Mouse (Mus musculus) spleen, adult 2 months (tissue): ENCODE data around the gene Tmem88. TPM values are rescaled to one million over a fixed set of nuclear protein-coding genes. Genes with fewer than 3 reads are reported as not detected.

Experiments used
- DNase-seq, 2 experiments: peaks; one replicate each; pipeline versions ENCODE4 v3.0.0 to v3.0.0-alpha.2; 2012 to 2021; ENCODE audit warnings: low spot score in 2 of 2, low read depth in 1 of 2
- H3K27ac ChIP-seq: fragments of 200-500 bp; 2 replicates; pipeline ENCODE4 v1.5.1; 2012; ENCODE audit warnings: low read length, inconsistent platforms; ENCODE audit not compliant: insufficient read depth
- H3K27me3 ChIP-seq: fragments of 200-500 bp; 2 replicates; pipeline ENCODE4 v1.6.1; 2012; ENCODE audit warnings: mild to moderate bottlenecking, moderate library complexity, low read length, inconsistent platforms; ENCODE audit not compliant: control insufficient read depth, insufficient read depth
- H3K36me3 ChIP-seq: fragments of 200-500 bp; 2 replicates; pipeline ENCODE4 v1.6.1; 2012; ENCODE audit warnings: mild to moderate bottlenecking, low read length, inconsistent platforms; ENCODE audit not compliant: control insufficient read depth, insufficient read depth
- H3K4me1 ChIP-seq: fragments of 200-500 bp; 2 replicates; pipeline ENCODE4 v1.6.1; 2011; ENCODE audit warnings: inconsistent platforms; ENCODE audit not compliant: control insufficient read depth, insufficient read depth, insufficient read length
- H3K4me3 ChIP-seq: fragments of 200-500 bp; 2 replicates; pipeline ENCODE4 v1.5.1; 2011; ENCODE audit warnings: mild to moderate bottlenecking, inconsistent platforms; ENCODE audit not compliant: insufficient read depth, insufficient read length; ENCODE audit errors: extremely low read depth
- CTCF ChIP-seq: fragments of 200-500 bp; IDR thresholded peaks from 2 replicates; pipeline ENCODE4 v1.5.1; 2011; ENCODE audit warnings: mild to moderate bottlenecking, inconsistent platforms; ENCODE audit not compliant: insufficient read depth, insufficient read length, insufficient replicate concordance; ENCODE audit errors: extremely low read depth
- POLR2A ChIP-seq: fragments of 200-500 bp; IDR thresholded peaks from 2 replicates; pipeline ENCODE4 v1.6.1; 2011; ENCODE audit warnings: low read depth, low read length, inconsistent platforms
- WGBS: fragments of 180-500 bp; shearing (Covaris S2); methylation state at CpG from one replicate; pipeline ENCODE4 v1.1.7; 2018; 5-methylcytosine and 5-hydroxymethylcytosine counted together
- polyA plus RNA-seq: library from polyadenylated mRNA; depleted of rRNA; stranded (reverse); fragments of >200 nt; gene quantifications from 2 replicates; pipeline ENCODE4 v1.2.3, GENCODE M21; 2012

The Tmem88 gene
- polyA plus RNA-seq, 1 experiment = 14.3 TPM

DNA sequence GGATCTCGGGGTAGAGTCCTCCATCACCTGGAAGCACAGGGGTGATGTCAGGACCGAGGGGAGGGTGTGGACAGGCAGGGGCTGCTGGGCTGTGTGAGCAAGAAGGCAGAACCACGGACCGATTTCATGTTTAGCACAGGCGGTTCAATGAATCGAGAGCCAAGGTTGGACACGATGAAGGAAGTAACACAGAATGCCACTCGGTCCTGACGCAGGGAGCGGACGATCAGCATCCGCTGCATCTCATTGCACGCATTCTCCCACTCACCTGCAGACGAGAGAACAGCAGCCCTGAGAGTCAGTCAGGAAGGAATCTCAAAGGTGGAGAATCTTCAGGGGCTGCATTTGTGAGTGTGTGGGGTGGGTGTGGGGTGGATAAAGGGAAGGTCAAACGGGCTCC, 32.6 kb upstream of the Tmem88 start:
- TF ChIP-seq CTCF (no peak), POLR2A (no peak)
- Histone ChIP-seq H3K27ac (no peak overlapping the region), H3K36me3 (no peaks in the 10 kb centered on the region), H3K4me3 (no peak overlapping the region), H3K4me1 (no peaks in the 10 kb centered on the region), H3K27me3 (no peaks in the 10 kb centered on the region)
- 91% methylated on average over 15 of the region's 15 CpGs for WGBS
- no peak for DNase-seq

DNA sequence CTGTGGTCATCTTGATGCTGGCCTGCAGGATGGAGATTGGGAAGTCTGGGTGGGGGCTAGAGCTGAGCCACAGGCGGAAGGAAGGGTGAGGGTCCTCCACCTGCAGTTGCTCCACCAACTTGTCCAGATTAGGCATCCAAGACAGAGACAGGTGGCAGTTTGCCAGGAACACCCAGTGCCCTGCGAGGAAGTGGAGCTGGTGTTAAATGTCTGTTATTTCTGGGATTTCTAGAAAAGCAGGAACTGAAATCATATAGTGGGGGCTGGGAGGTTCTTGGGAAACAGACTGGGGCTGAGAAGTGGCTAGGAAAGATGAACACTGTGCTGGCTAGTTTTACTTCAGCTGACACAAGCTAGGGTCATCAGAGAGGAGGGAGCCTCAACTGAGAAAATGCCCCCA, 31.3 kb upstream of the Tmem88 start:
- no peaks in the 10 kb centered on the region for H3K4me1 ChIP-seq
- H3K27ac ChIP-seq = 0 out of 2 replicates have a peak overlapping the region, but pooled peaks have one; percentile 21
- no peaks in the 10 kb centered on the region for H3K36me3 ChIP-seq
- no peaks in the 10 kb centered on the region for H3K27me3 ChIP-seq
- 38% methylated on average over 2 of the region's 2 CpGs for whole genome bisulfite sequencing
- TF ChIP-seq POLR2A = no peak
- no peak for TF ChIP-seq CTCF
- no peak for DNase-seq
- H3K4me3 ChIP-seq = no peak overlapping the region

DNA sequence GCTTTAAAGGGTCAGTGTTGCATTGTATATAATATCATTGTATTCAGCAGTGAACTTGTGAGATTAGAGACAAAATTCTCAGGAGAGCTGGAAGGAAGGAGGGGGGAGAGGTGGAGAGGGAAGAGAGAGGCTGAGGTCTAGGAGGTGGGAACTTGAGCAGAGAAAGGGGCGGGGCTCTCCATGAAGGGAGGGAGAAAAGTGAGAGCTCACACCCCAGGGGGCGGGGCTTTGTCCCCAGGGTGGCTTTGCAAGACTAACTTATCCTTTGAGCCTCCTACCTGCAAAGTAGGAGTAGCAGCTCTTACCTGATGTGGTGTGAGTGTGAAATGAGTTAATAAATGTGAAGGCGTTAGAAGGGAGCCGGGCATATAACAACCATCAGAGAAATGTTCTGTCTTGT, 30.7 kb upstream of the Tmem88 start:
- 38% methylated on average over 4 of the region's 4 CpGs for WGBS
- Histone ChIP-seq H3K4me3 (no peak overlapping the region), H3K27ac (no peak overlapping the region), H3K4me1 (no peaks in the 10 kb centered on the region), H3K36me3 (no peaks in the 10 kb centered on the region), H3K27me3 (no peaks in the 10 kb centered on the region)
- TF ChIP-seq CTCF (no peak), POLR2A (no peak)
- DNase-seq = no peak

DNA sequence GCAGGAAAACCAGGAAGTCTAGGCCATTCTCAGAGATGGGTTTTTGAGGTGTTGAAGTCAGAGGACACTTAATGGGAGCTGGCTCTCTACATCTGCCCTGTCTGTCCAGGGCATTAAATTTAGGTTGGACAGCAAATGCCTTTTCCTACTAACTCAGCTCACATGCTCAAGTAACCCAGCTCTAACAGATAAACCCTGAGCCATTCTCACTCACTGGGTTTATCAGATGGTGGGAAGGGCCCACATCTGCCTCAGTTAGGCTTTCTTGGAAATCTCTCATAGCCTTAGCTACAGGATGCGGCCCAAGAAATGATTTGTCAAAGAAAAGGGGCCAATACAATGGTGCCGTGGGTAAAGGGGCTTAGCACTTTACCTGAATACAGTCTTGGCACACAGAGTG, 28.2 kb upstream of the Tmem88 start:
- 82% methylated on average over 2 of the region's 2 CpGs for WGBS
- Histone ChIP-seq H3K4me3 (no peak overlapping the region), H3K27me3 (no peaks in the 10 kb centered on the region; the same call in 1 of the 2 replicates), H3K36me3 (no peaks in the 10 kb centered on the region), H3K27ac (no peak overlapping the region), H3K4me1 (no peaks in the 10 kb centered on the region)
- no peak for DNase-seq
- no peak for TF ChIP-seq CTCF
- no peak for TF ChIP-seq POLR2A

DNA sequence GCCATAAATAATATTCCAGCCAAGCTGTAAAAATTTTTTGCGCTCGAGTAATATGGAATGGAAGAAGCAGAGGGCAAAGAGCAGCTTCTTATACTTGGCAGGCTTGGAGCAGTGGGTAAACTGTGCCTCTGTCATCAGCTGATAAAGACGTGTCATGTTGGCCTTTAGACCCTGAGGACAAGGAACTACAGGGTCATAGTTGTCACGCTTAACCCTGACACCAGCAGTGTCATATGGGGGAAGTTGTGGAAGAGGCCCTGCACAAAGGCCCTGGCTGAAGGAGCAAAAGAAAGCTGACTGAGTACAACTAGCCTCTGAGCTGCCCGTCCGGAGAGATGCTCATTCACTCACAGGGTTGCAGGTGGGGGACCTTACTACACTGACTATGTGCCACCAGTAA, 25.9 kb upstream of the Tmem88 start:
- 50% methylated on average over 6 of the region's 6 CpGs for WGBS
- Histone ChIP-seq H3K27ac (no peak overlapping the region), H3K4me3 (no peak overlapping the region), H3K4me1 (peaks cover 6% of the 10 kb centered on the region; the same call in 1 of the 2 replicates), H3K36me3 (no peaks in the 10 kb centered on the region), H3K27me3 (no peaks in the 10 kb centered on the region; the same call in 1 of the 2 replicates)
- DNase-seq = no peak
- TF ChIP-seq CTCF = no peak
- no peak for TF ChIP-seq POLR2A

DNA sequence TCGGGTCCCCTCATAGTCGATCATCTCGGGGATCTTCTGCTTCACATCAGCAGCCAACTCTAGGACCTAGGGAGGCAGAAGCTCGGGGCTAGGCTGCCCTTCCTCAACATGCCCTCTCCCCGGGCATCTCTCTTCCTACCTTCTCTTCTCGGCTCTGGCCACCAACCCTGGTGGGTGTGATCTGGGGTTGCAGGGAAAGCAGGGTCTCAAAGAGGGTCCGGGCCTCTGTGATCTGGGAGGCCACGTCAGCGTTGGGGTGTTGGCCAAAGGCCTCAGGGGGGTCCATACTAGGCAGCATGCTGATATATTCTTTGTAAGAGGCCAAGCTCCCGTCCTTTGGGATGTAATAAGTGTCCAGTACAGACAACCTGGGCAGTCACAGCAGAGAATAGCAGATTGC, 24.8 kb upstream of the Tmem88 start:
- DNase-seq = no peak
- H3K4me3 ChIP-seq = no peak overlapping the region
- H3K27ac ChIP-seq = no peak overlapping the region
- no peaks in the 10 kb centered on the region; the same call in 1 of the 2 replicates for H3K27me3 ChIP-seq
- TF ChIP-seq CTCF (no peak), POLR2A (no peak)
- 87% methylated on average over 10 of the region's 10 CpGs for WGBS
- H3K4me1 ChIP-seq = peaks cover 11% of the 10 kb centered on the region; the same call in 1 of the 2 replicates
- no peaks in the 10 kb centered on the region for H3K36me3 ChIP-seq

DNA sequence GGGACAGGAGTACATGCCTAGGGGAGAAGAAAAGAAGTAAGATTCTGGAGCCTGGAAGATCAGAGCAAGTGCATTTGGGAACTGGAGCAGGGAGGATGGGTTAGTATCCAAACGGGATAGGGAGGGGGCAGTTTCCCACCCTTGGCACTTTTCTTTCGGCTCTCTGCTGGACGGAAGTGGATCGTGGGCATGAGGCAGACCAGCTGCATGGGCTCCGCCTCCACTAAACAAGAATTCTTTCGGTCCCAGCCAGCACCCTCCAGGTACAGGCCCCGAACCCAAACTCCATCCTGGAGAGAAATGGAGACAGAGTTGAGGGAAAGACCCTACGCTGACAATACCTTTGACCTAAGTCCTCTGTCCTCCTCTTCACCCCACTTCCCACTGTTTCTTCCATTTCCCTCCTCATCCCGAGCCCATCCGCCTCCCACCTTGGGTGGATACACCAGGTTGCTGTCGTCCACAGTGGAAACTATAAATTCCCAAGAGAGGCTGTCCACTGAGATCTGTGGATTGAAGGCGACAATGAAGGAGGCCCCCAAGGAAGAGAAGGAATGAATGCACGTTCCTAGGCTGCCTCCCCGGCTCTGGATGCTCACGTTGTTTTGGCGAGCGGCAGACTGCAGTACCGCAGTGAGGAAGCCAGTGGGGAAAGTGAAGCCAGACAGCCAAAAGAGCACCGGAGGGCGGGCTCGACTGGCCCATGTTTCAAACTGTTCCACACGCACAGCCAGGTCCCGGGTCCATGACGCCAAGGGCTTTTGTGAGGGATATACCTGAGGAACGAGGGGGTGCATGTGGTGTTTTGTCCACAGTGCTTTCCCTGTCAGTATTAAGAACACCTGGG, 23.3 kb upstream of the Tmem88 start:
- no peak for TF ChIP-seq POLR2A
- no peak for TF ChIP-seq CTCF
- 44% methylated on average over 25 of the region's 25 CpGs for WGBS
- no peak overlapping the region for H3K4me3 ChIP-seq
- no peaks in the 10 kb centered on the region; the same call in 1 of the 2 replicates for H3K27me3 ChIP-seq
- peaks cover 14% of the 10 kb centered on the region; the same call in 1 of the 2 replicates for H3K4me1 ChIP-seq
- no peaks in the 10 kb centered on the region for H3K36me3 ChIP-seq
- no peak overlapping the region for H3K27ac ChIP-seq
- no peak for DNase-seq
